Mouse (Mus musculus) megakaryocyte-erythroid progenitor cell, adult 5-6 weeks (primary cell): Measurements from ENCODE around the gene Sppl3. TPM values are rescaled to one million over a fixed set of nuclear protein-coding genes. Genes with fewer than 3 reads are reported as not detected.

Experiments
- ATAC-seq: replicated peaks from 2 replicates; pipeline ENCODE4 v1.8.0; 2016; ENCODE audit warnings: mild to moderate bottlenecking, inconsistent platforms; ENCODE audit not compliant: severe bottlenecking, poor library complexity, low FRiP score, low TSS enrichment
- total RNA-seq, 2 experiments: library from RNA; stranded (forward) in 1 of 2; stranded (reverse) in 1 of 2; fragments of 200-1000, 215-1000 nt in 1 of 2; fragments of >200 nt in 1 of 2; fragmentation: Nextera tagmentation in 1 of 2; gene quantifications; 2 replicates each; pipeline ENCODE4 v1.2.3; 2014 to 2017

Sppl3 gene
- total RNA-seq, 2 experiments from 2014 or later: 20.0 to 47.5 TPM

- ATAC-seq: no peak
Observed at GRCm38 (mm10) chr5:114985074-114985473, 25.9 kb upstream of the Sppl3 start.

GRCm38 (mm10) chr5:114996447-114996846, 14.5 kb upstream of the Sppl3 start:
- no peak for ATAC-seq

DNA sequence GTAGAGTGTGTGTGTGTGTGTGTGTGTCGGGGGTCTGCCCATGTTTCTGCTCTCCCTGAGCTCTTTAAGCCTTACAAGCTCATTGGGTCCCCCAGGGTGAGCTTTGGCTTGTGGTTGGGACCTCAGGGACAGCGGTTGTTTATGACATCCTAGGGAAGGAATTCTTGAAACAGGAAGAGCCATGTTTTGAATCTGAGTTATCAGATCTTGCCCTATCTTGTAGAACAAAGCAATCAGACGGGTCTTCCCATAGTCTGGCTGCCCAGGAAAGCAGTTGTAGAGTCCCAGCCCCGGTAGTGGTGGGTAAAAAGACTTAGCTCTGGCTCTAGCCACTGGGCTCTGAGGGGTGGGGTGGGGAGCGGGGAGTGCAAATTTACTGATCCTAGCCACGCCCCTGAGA, 13.6 kb upstream of the Sppl3 start:
- ATAC-seq: no peak

DNA sequence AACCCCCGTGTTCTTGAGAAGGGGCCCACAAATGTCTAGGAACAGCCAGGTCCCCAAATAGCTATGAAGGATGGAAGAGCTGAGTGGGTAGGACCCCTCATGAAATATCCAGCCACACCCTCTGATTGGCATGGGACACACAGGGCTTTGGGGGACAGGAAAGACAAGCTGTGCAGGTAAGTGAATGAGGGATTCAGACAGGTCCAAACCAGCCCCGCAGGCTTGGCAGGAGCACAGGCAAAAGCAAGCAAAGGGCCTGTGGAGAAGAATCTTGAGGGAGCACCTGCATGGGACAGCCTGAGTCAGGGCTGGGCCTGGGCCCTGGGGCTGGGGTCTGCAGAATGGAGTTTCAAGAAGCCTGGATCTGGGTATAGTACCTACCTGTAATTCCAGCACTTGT, 10.4 kb upstream of the Sppl3 start:
- no peak for ATAC-seq

- no peak for ATAC-seq
Observed at GRCm38 (mm10) chr5:115001464-115001863, 9.5 kb upstream of the Sppl3 start.

DNA sequence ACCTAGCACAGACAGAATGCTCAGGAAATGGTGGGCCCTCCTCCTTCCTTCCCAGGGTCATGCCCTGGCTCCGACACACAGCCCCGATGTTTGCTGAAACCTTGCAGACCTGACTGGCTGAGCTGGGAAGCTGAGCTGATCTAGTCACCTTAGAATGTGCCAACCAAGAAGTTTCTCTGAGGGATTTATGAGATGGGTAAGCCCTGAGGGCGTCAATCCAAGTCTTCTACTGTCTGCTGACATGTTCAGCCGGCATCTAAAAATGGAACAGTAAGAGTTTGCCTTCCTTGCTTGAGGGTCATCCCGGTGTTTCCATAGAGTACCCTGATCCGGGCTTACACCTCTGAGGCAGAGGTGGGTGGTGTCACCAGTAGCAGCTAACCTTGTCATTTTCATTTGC, 8.2 kb upstream of the Sppl3 start:
- no peak for ATAC-seq

- ATAC-seq: no peak
Observed at GRCm38 (mm10) chr5:115003224-115003873, 7.6 kb upstream of the Sppl3 start.

DNA sequence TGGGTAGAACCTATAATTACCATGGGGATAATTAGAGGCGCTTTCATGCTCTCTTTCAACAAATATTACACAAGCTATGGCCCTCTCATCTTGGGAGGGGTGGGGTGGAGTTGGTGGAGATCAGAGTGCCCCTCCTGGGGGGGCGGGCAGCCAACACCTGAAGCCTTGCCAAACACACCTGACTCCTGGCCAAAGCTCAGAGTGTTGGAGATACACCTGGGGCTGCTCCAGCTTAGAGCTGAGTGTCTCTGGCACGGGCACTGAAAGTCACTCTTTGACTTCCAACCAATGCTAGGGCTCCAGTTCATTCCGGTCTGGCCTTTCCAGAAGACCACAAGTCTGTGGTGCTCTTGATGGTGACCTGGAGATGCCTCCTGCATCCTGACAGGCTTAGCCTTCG, 3.2 kb upstream of the Sppl3 start:
- no peak for ATAC-seq

DNA sequence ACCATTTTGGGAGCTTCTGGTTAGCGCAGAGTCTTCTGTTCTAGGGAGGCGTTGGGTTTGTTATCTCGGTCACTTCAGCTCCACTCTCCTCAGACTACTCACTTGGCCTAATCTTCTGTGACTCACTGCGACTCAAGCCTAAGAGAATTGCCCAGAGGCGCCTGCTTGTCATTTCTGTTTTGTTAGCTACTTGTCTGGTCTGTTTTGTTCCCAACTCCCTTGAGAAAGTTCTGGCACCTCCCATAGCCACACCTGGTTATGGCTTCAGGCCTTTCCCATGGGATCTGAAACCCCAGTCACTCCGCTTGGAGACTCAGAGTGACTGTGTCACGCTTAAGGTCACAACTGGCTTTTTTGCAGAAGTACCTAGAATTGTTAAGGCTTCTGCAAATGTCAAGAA, 2.6 kb upstream of the Sppl3 start:
- ATAC-seq: peak; percentile 42; the same call in 1 of the 2 replicates

DNA sequence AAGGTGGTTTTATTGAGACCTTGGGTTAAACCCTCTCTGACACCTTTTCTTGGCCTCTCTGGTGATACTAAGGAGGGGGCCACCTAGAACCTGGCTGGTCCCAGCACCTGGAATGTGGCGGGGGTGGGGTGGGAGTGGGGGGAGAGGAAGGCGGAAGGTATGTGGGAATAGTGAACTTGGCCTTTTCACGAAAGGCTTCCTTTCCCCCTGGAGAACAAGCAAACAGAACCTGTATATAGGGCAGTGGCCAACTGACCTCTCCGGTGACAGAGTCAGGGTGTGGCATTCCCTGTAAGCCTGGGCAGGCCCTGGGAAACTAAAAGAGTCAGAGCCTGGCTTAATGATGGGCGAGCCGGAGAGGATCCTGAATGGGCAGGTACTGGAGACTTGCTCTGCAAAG, 1.8 kb upstream of the Sppl3 start:
- ATAC-seq: no peak

DNA sequence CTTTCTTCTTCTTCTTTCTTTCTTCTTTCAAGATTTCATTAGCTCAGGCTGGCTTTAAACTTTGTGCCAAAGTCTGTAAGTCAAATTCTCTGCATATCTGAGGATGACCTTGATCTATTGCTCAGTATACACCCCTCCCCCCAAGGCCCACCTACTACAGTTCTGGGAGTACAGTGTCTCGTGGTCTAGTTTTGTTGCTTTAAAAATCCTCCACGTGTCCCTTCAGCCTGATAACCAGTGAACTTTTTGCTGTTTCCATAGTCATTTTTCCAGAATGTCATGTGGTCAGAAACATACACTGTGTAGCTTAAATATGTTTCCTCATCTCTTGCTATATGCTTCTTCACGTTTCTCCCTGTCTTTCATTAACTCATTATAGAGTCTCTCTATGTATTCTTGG, 976 bp upstream of the Sppl3 start:
- ATAC-seq: no peak

GRCm38 (mm10) chr5:115011217-115011518, 231 bp downstream of the Sppl3 start:
- ATAC-seq: no peak

DNA sequence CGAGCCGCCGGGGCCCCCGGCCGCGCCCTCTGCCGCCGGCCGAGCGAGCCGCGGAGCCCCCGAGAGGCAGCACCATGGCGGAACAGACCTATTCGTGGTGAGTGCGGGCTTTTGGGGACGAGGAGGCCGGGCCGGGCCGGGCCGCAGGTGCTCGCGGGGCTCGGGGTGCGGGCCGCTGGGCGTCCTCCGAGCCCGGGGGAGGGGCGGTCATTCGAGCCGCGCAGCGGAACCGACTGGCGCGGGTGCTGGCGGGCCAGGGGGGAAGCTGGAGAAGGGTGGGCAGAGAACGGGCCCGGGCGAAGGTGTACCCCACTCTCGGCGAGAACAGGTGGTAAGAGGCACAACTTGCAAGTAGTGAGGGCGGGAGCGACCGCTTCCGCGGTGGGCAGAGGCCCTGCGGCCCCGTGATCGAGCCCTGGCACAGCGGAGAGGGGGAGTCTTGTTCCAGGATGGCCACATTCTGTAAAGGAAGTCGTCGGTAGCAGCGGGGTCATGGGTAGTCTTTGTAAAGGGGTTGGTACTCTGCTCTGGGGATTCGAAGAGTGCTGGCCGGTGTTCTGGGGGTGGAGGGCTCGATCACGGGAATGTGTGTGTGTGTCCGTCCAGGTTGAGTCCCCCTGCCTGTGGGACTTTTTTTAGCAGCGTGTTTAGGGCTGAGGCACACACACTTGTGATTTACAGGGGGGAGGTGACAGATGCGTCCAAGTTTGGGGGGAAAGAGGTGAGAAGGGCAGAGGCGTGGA, 753 bp downstream of the Sppl3 start:
- peak; percentile 28 for ATAC-seq

DNA sequence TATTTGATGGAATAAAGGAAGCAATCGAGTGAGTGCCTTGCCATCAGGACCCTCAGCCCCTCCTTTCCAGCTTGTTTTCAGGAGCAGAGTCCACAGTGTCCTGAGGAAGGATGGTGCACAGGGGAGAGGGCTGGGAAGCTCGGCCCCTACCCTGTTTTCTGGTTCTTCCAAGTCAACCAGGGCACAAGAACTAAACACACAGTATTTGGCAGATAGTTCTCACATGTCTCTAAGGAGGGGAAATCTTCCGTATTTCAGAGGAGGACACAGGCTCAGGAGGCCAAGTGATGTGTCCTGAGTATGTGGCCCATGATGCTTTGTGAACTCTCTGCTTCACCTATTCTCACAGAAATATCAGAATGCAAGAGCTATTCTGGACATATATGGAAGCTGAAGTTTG, 2.5 kb downstream of the Sppl3 start:
- no peak for ATAC-seq

DNA sequence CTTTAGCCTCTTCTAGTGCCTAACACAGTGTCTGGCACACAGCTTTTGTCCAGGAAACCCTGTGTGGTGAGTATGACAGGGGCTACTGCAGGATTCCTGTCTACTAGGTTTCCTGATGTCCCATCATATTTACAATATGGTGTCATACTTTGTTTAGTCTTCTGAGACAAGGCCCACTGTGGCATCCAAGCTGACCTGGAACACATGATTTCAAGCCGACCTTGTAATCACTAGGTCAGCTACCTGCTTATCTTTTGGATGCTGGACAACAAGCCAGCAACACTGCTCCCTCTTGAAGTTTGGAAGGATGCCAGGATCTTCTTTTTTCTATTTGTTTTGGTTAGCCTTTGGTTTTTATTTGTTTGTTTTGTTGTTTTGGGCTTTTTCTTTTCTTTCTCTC, 3.6 kb downstream of the Sppl3 start:
- no peak; the same call in 1 of the 2 replicates for ATAC-seq

DNA sequence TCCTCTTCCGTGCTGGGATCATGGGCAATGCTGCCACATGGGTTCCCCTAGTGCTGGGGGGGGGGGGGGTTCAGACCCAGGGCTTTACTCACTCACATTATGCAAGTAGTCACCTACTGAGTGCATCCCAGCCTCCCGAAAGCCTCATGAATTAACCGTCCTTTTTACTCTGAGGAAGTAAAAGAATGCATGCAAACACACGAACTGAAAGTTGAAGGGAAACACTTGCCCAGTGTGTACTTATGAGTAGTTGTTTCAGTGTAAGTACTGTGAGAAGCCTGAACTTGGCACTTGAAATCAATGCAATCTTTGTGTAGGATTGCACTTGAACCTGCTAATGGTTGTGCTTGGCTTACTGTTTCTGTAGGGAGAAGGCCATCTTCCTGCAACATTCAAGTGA, 4.2 kb downstream of the Sppl3 start:
- ATAC-seq: no peak

- ATAC-seq: peak; percentile 82
Observed at GRCm38 (mm10) chr5:115018270-115018669, 7.3 kb downstream of the Sppl3 start.

- ATAC-seq: no peak
Observed at GRCm38 (mm10) chr5:115018813-115019212, 7.9 kb downstream of the Sppl3 start.

DNA sequence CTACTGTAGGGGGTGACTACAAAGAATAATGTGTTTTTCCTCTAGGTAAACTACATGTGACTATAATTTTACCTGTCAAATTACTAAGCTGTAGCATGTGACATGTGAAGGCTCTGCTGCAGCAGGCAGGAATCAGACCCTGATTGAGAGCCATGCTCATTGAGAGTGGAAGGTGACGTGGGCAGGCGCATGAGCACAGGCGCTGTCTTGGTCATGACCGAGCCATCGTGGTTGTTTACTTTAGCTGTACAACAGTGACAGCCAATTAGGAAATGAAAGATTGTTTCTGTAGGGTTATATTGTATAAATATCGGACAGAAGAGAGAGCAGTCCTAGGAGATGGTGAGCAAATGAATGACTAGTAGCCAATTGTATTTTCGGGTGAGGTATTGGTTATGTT, 11.1 kb downstream of the Sppl3 start:
- ATAC-seq: no peak

- ATAC-seq: 0 out of 2 replicates have a peak, but pooled peaks have one; percentile 47
Observed at GRCm38 (mm10) chr5:115026170-115026569, 15.2 kb downstream of the Sppl3 start.

GRCm38 (mm10) chr5:115027109-115027508, 16.2 kb downstream of the Sppl3 start:
- ATAC-seq: no peak
